Mouse (Mus musculus) liver, postnatal 0 days (tissue): Measurements from ENCODE around the gene Cidec.

ENCODE experiments used
- CTCF ChIP-seq: sonication (generic); IDR thresholded peaks from 2 replicates; pipeline ENCODE4 v1.5.1; 2016; ENCODE audit warnings: antibody characterized with exemption, low read depth
- EP300 ChIP-seq: IDR thresholded peaks from 2 replicates; pipeline ENCODE4 v1.6.1; 2016; ENCODE audit warnings: antibody characterized with exemption, low read depth, mild to moderate bottlenecking

DNA sequence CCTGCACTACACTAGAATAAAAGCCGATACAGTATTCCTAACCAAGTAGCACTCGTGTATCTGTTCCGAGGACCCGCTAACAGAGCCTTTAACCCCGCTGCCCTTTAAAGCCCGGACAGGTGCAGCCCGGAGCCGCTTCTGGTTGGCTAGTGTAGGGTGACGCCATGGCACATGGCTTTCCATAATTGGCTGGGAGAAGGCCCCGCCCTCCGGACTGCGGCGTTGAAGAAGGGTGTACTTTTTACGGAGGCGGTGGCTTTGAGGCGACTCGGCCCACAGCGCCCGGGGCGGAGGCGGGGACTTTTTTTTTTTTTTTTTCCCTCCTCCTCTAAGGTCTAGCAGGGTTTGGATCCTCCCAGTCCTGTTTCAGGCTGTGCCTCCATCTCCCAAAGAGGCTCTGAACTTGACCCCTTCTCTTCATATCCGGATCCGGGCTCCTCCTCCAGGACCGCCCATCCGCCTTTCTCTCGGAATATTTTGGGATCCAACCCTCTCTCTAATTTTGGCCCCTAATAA lies 47.6 kb upstream of the Cidec start, which contains the start of gene Creld1:
- TF ChIP-seq CTCF (no peak), EP300 (no peak)
